Mouse (Mus musculus): ENCODE data around the gene Popdc2.

Popdc2 gene

GRCm38 (mm10) chr16:38376163-38376840 is 14.3 kb downstream of the Popdc2 start:
- DNase-seq (ENCODE audit: low read depth, low spot score), result peak; percentile 56

- no peak for DNase-seq (ENCODE audit: low read depth, low spot score)
These were observed 14.8 kb downstream of the Popdc2 start for GRCm38 (mm10) chr16:38376841-38377249.

GRCm38 (mm10) chr16:38377546-38377945 is 15.5 kb downstream of the Popdc2 start:
- no peak for DNase-seq (ENCODE audit: low read depth, low spot score)

- no peak for DNase-seq (ENCODE audit: low read depth, low spot score)
These were observed 16.6 kb downstream of the Popdc2 start for GRCm38 (mm10) chr16:38378591-38378990.

GRCm38 (mm10) chr16:38379088-38379487 is 17.1 kb downstream of the Popdc2 start:
- no peak for DNase-seq (ENCODE audit: low read depth, low spot score)

- no peak for DNase-seq (ENCODE audit: low read depth, low spot score)
These were observed 17.5 kb downstream of the Popdc2 start for GRCm38 (mm10) chr16:38379493-38379892.

GRCm38 (mm10) chr16:38379926-38380325 is 17.9 kb downstream of the Popdc2 start:
- DNase-seq (ENCODE audit: low read depth, low spot score), result no peak

GRCm38 (mm10) chr16:38383683-38384082 is 21.7 kb downstream of the Popdc2 start:
- no peak for DNase-seq (ENCODE audit: low read depth, low spot score)

- DNase-seq (ENCODE audit: low read depth, low spot score), result no peak
These were observed 23.2 kb downstream of the Popdc2 start for GRCm38 (mm10) chr16:38385184-38385634.

GRCm38 (mm10) chr16:38385700-38386099 is 23.7 kb downstream of the Popdc2 start:
- DNase-seq (ENCODE audit: low read depth, low spot score), result no peak

GRCm38 (mm10) chr16:38387389-38387788 is 25.4 kb downstream of the Popdc2 start:
- no peak for DNase-seq (ENCODE audit: low read depth, low spot score)

- no peak for DNase-seq (ENCODE audit: low read depth, low spot score)
These were observed 26.7 kb downstream of the Popdc2 start for GRCm38 (mm10) chr16:38388757-38389156.

GRCm38 (mm10) chr16:38389284-38389893 is 27.4 kb downstream of the Popdc2 start:
- DNase-seq (ENCODE audit: low read depth, low spot score), result no peak

GRCm38 (mm10) chr16:38390322-38390721 is 28.3 kb downstream of the Popdc2 start:
- no peak for DNase-seq (ENCODE audit: low read depth, low spot score)

- peak; percentile 31 for DNase-seq (ENCODE audit: low read depth, low spot score)
These were observed 30.3 kb downstream of the Popdc2 start for GRCm38 (mm10) chr16:38392126-38392894.

GRCm38 (mm10) chr16:38394191-38394618 is 32.2 kb downstream of the Popdc2 start:
- DNase-seq (ENCODE audit: low read depth, low spot score), result no peak

GRCm38 (mm10) chr16:38395060-38395730 is 33.2 kb downstream of the Popdc2 start:
- no peak for DNase-seq (ENCODE audit: low read depth, low spot score)

- DNase-seq (ENCODE audit: low read depth, low spot score), result no peak
These were observed 34.1 kb downstream of the Popdc2 start for GRCm38 (mm10) chr16:38396155-38396554.

- DNase-seq (ENCODE audit: low read depth, low spot score), result no peak
These were observed 36.3 kb downstream of the Popdc2 start for GRCm38 (mm10) chr16:38398266-38398665.

GRCm38 (mm10) chr16:38399076-38399475 is 37.1 kb downstream of the Popdc2 start:
- DNase-seq (ENCODE audit: low read depth, low spot score), result no peak

- no peak for DNase-seq (ENCODE audit: low read depth, low spot score)
These were observed 37.7 kb downstream of the Popdc2 start for GRCm38 (mm10) chr16:38399531-38400231.
